18 mouse cellular contexts compared by ENCODE assay signal in the genomic region with DNA sequence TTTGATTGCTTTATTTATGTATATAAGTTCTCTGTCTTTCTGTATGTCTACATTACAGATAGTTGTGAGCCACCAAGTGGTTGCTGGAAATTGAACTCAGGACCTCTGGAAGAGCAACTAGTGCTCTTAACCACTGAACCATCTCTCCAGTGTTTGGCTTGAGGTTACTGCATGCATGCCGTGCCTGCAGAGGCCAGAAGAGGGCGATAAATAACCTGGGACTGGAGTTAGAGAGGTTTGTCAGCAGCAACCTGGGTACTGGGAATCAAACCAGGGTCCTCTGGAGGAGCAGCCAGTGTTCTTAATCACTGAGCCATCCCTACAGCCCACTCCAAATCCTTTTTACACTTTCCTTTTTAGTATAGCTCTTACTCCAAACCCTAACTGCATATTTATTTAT. TPM values are rescaled to one million over a fixed set of nuclear protein-coding genes. Genes with fewer than 3 reads are reported as not detected.
A peak's percentile ranks its signal among the peaks of the same experiment; 100 is the strongest.
DNase-seq lines count a peak whose midpoint lies in the region; TF ChIP-seq lines count a peak whose summit lies in the region.
"Had no signal": no experiment of that assay in that cellular context is flagged by ENCODE, and none has a peak within 500 bp of the region (broad histone marks: within the 10 kb centered on the region; RNA-seq: fewer than 3 reads in every experiment).

No protein-coding gene starts in this region.

- no peak for TF ChIP-seq POLR2A in testis, adult 2 months (IDR thresholded peaks at IDR 0.05; ENCODE audit: control insufficient read depth, low read depth, low read length)
- TF ChIP-seq POLR2A in ES-Bruce4 (IDR thresholded peaks at IDR 0.05; ENCODE audit: insufficient read depth, low read length): no peak

- peak; percentile 32; the same call in 1 of the 2 replicates for TF ChIP-seq CTCF in testis, adult 2 months (IDR thresholded peaks at IDR 0.05; ENCODE audit: control insufficient read depth, insufficient read depth, insufficient replicate concordance, low read depth, low read length)
- peak; percentile 43 for TF ChIP-seq CTCF in ES-Bruce4 (IDR thresholded peaks at IDR 0.05; ENCODE audit: low read depth, low read length)

- H3K9me3 ChIP-seq in ES-Bruce4 (replicated peaks; ENCODE audit: control insufficient read depth, insufficient read depth, low read length, poor library complexity, severe bottlenecking): no peaks in the 10 kb centered on the region
- H3K9me3 ChIP-seq: heart, embryonic 15.5 days; hindbrain, embryonic 12.5 days; stomach, embryonic 15.5 days had no signal

- no peak overlapping the region for H3K27ac ChIP-seq in testis, adult 2 months (ENCODE audit: control insufficient read depth, insufficient read depth, low read depth, low read length)
- no peak overlapping the region for H3K27ac ChIP-seq in ES-Bruce4 (ENCODE audit: insufficient read depth, low read length)
- H3K27ac ChIP-seq: heart, embryonic 15.5 days; hindbrain, embryonic 12.5 days had no signal

- no peak overlapping the region for H3K4me3 ChIP-seq in testis, adult 2 months (ENCODE audit: control insufficient read depth, low read depth, low read length)
- no peak overlapping the region for H3K4me3 ChIP-seq in ES-Bruce4 (ENCODE audit: low read depth, low read length)
- H3K4me3 ChIP-seq: embryonic facial prominence, embryonic 12.5 days; heart, embryonic 15.5 days; hindbrain, embryonic 12.5 days; limb, embryonic 12.5 days; stomach, embryonic 15.5 days had no signal

- H3K4me1 ChIP-seq in testis, adult 2 months (ENCODE audit: control insufficient read depth, insufficient read depth, low read length): peaks cover 4% of the 10 kb centered on the region
- peaks cover 5% of the 10 kb centered on the region for H3K4me1 ChIP-seq in ES-Bruce4 (ENCODE audit: control insufficient read depth, insufficient read depth, low read length)
- H3K4me1 ChIP-seq: stomach, embryonic 15.5 days had no signal

- H3K9ac ChIP-seq in ES-Bruce4 (ENCODE audit: low read depth, poor library complexity, severe bottlenecking): no peak overlapping the region
- H3K9ac ChIP-seq: embryonic facial prominence, embryonic 12.5 days; heart, embryonic 15.5 days; hindbrain, embryonic 12.5 days; limb, embryonic 12.5 days; stomach, embryonic 15.5 days had no signal

- DNase-seq in heart, postnatal 4 days: peak; percentile 9
- DNase-seq in heart, adult 18-20 months: no peak
- no peak for DNase-seq in testis, postnatal 14 days (ENCODE audit: low spot score)
- DNase-seq in naive thymus-derived CD4-positive, alpha-beta T cell, adult 2 months (ENCODE audit: low read depth): peak; percentile 19
- no peak for DNase-seq in adrenal gland, adult 2 months
- DNase-seq in layer of hippocampus, postnatal 36 days: no peak
- DNase-seq: adrenal gland, postnatal 10 days; cerebellum, adult 2 months; gastrocnemius, postnatal 36 days; kidney, postnatal 10 days; lung, adult 2 months had no signal

- TF ChIP-seq EP300 in ES-Bruce4 (IDR thresholded peaks at IDR 0.05; ENCODE audit: insufficient read depth, low read depth, low read length): no peak

- no peaks in the 10 kb centered on the region for H3K27me3 ChIP-seq in testis, adult 2 months (ENCODE audit: control insufficient read depth, insufficient read depth, low read length)
- no peaks in the 10 kb centered on the region for H3K27me3 ChIP-seq in ES-Bruce4 (ENCODE audit: control insufficient read depth, insufficient read depth, low read length, poor library complexity, severe bottlenecking)
- H3K27me3 ChIP-seq: embryonic facial prominence, embryonic 12.5 days; heart, embryonic 15.5 days; hindbrain, embryonic 12.5 days; limb, embryonic 12.5 days had no signal

- H3K36me3 ChIP-seq in testis, adult 2 months (ENCODE audit: control insufficient read depth, insufficient read depth, low read length): no peaks in the 10 kb centered on the region
- H3K36me3 ChIP-seq in ES-Bruce4 (ENCODE audit: control insufficient read depth, insufficient read depth, low read length, poor library complexity, severe bottlenecking): no peaks in the 10 kb centered on the region
- H3K36me3 ChIP-seq: embryonic facial prominence, embryonic 12.5 days; heart, embryonic 15.5 days; hindbrain, embryonic 12.5 days; limb, embryonic 12.5 days; stomach, embryonic 15.5 days had no signal

RNA-seq across cellular contexts. Expression of gene Metap2, which starts 19.9 kb away (rescaled TPM):
- total RNA-seq in heart, postnatal 4 days (2021): 100 to 1,000 TPM; 179 to 184 TPM
- total RNA-seq in heart, adult 18-20 months (2021): 100 to 1,000 TPM; 112 to 116 TPM
- 93.2 and 113 TPM in 2 replicates for polyA plus RNA-seq in testis, adult 2 months (2012; rRNA removed)
- 293 and 328 TPM in 2 replicates for polyA plus RNA-seq in ES-Bruce4 (2011; ENCODE audit: insufficient read depth, insufficient read length, low read depth, missing spikeins)
- total RNA-seq in adrenal gland, adult 2 months (2021): 100 to 1,000 TPM; 156 to 171 TPM
- 24.1 and 36.3 TPM in 2 replicates for polyA plus RNA-seq in adrenal gland, adult 2 months (2012; rRNA removed)
- 100 to 1,000 TPM; 120 to 127 TPM for total RNA-seq in layer of hippocampus, postnatal 36 days (2021)

Comparison
In these comparisons a context has a peak if more than half of its experiments do, and no peak if none do; other contexts are left out.
1. DNase-seq: peak in heart, postnatal 4 days (single experiment) and naive thymus-derived CD4-positive, alpha-beta T cell, adult 2 months (single experiment); none in heart, adult 18-20 months (0 of 2), testis, postnatal 14 days (single experiment), adrenal gland, adult 2 months (single experiment) and layer of hippocampus, postnatal 36 days (0 of 2).